Mouse (Mus musculus) adrenal gland (tissue): ENCODE results near the gene Apbb2.

Source experiments
- intact Hi-C: fragments of 180-260 bp; cut with DNase I; formaldehyde crosslinking; loops from one replicate; pipeline ENCODE4 v1.15.1; 2025
- long read RNA-seq, 2 experiments: library from polyadenylated mRNA; unstranded; transcript quantifications; one replicate each; pipeline ENCODE4 v2.0.0; 2020; ENCODE audit warnings: borderline replicate concordance in 1 of 2; ENCODE audit not compliant: insufficient replicate concordance in 1 of 2

Gene Apbb2
- long read RNA-seq, experiment 1, full-length matches to known transcripts: 7 of 21 reads
- long read RNA-seq, experiment 1, partial matches to known transcripts: 1 of 21 reads
- long read RNA-seq, experiment 1, other reads (novel, unspliced or antisense): 13 of 21 reads
- long read RNA-seq, experiment 2, full-length matches to known transcripts: 2 of 31 reads
- long read RNA-seq, experiment 2, partial matches to known transcripts: 8 of 31 reads
- long read RNA-seq, experiment 2, other reads (novel, unspliced or antisense): 21 of 31 reads

GRCm38 (mm10) chr5:66618597-66618996 lies at the start of gene Apbb2:
Gene Apbb2 (minus strand): TSS chr5:66618784.
- intact Hi-C loops: loop anchor here (2.0 to 10.0 kb wide), 2 partner anchors 74 to 194 kb away; no protein-coding TSS in a partner anchor

GRCm38 (mm10) chr5:66654220-66654619 lies 35.6 kb upstream of the Apbb2 start:
- intact Hi-C loops: no loop called here

GRCm38 (mm10) chr5:66647504-66647903 lies 28.9 kb upstream of the Apbb2 start:
- intact Hi-C loops: no loop called here

GRCm38 (mm10) chr5:66643260-66643659 lies 24.7 kb upstream of the Apbb2 start:
- intact Hi-C loops: no loop called here

- intact Hi-C loops: no loop called here
Observed at GRCm38 (mm10) chr5:66642156-66642555, 23.6 kb upstream of the Apbb2 start.

- intact Hi-C loops: no loop called here
Observed at GRCm38 (mm10) chr5:66635459-66636079, 17.0 kb upstream of the Apbb2 start.

- intact Hi-C loops: loop anchor here (5.0 kb wide), 1 partner anchor 34 kb away; no protein-coding TSS in a partner anchor
Observed at GRCm38 (mm10) chr5:66627805-66628204, 9.2 kb upstream of the Apbb2 start.

- intact Hi-C loops: loop anchor here (5.0 kb wide), 1 partner anchor 233 kb away; no protein-coding TSS in a partner anchor
Observed at GRCm38 (mm10) chr5:66620191-66620625, 1.6 kb upstream of the Apbb2 start.

GRCm38 (mm10) chr5:66619675-66620074 lies 1.1 kb upstream of the Apbb2 start:
- intact Hi-C loops: loop anchor here (2.0 to 10.0 kb wide), 3 partner anchors 75 to 232 kb away; no protein-coding TSS in a partner anchor

- intact Hi-C loops: loop anchor here (2.0 to 10.0 kb wide), 2 partner anchors 74 to 194 kb away; no protein-coding TSS in a partner anchor
Observed at GRCm38 (mm10) chr5:66619195-66619594, 611 bp upstream of the Apbb2 start.

GRCm38 (mm10) chr5:66617921-66618460 lies 593 bp downstream of the Apbb2 start:
- intact Hi-C loops: loop anchor here (2.0 to 10.0 kb wide), 2 partner anchors 73 to 193 kb away; no protein-coding TSS in a partner anchor

- intact Hi-C loops: loop anchor here (5.0 to 10.0 kb wide), 2 partner anchors 43 to 70 kb away; no protein-coding TSS in a partner anchor
Observed at GRCm38 (mm10) chr5:66614940-66615339, 3.6 kb downstream of the Apbb2 start.

GRCm38 (mm10) chr5:66613725-66614124 lies 4.9 kb downstream of the Apbb2 start:
- intact Hi-C loops: loop anchor here (5.0 to 10.0 kb wide), 2 partner anchors 41 to 69 kb away; no protein-coding TSS in a partner anchor

- intact Hi-C loops: loop anchor here (5.0 to 10.0 kb wide), 2 partner anchors 41 to 68 kb away; no protein-coding TSS in a partner anchor
Observed at GRCm38 (mm10) chr5:66612964-66613363, 5.6 kb downstream of the Apbb2 start.

- intact Hi-C loops: loop anchor here (5.0 to 10.0 kb wide), 2 partner anchors 40 to 67 kb away; no protein-coding TSS in a partner anchor
Observed at GRCm38 (mm10) chr5:66611851-66612250, 6.7 kb downstream of the Apbb2 start.

GRCm38 (mm10) chr5:66611361-66611760 lies 7.2 kb downstream of the Apbb2 start:
- intact Hi-C loops: loop anchor here (5.0 to 10.0 kb wide), 2 partner anchors 39 to 67 kb away; no protein-coding TSS in a partner anchor

GRCm38 (mm10) chr5:66610270-66610669 lies 8.3 kb downstream of the Apbb2 start:
- intact Hi-C loops: loop anchor here (5.0 to 10.0 kb wide), 2 partner anchors 38 to 65 kb away; no protein-coding TSS in a partner anchor

- intact Hi-C loops: no loop called here
Observed at GRCm38 (mm10) chr5:66609306-66609705, 9.3 kb downstream of the Apbb2 start.

- intact Hi-C loops: no loop called here
Observed at GRCm38 (mm10) chr5:66607801-66608200, 10.8 kb downstream of the Apbb2 start.

GRCm38 (mm10) chr5:66607201-66607600 lies 11.4 kb downstream of the Apbb2 start:
- intact Hi-C loops: no loop called here

GRCm38 (mm10) chr5:66605636-66606035 lies 12.9 kb downstream of the Apbb2 start:
- intact Hi-C loops: no loop called here
